Mouse (Mus musculus): ENCODE results near the gene Als2. TPM values are rescaled to one million over a fixed set of nuclear protein-coding genes. Genes with fewer than 3 reads are reported as not detected.

Gene Als2
- 2.0 and 3.0 TPM in 2 replicates for polyA plus RNA-seq (2012; rRNA removed)

DNA sequence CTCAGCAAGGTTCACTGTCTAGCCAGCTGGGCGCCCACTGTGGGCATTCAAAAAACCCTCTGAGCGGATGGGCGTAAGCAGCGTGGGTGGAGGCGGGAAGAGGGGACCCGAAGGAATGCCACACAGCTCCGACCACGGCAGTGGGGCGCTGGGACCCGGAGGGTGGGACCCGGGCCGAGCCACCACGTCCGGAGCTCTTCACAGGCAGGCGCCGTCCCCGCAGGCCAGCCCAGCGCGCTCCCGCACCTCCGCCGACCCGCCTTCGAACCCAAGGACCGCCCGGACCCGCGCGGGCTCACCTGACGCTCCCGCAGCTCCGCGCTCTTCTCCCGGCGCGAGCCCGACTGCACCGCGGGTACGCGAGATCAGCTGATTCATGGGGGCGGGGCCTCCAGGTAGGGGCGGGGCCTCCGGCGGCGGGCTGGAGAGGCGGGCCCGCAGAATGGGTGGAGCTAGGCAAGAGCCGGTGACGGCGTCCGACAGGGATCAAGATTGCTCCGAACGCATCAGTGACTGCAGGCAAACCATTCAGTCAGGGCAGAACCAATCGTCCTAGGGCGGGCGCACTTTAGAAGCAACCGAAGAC, at the start of gene Als2:
TSS of gene Als2 (minus strand) at position 376 of the 586 bp plus-strand sequence.

DNA sequence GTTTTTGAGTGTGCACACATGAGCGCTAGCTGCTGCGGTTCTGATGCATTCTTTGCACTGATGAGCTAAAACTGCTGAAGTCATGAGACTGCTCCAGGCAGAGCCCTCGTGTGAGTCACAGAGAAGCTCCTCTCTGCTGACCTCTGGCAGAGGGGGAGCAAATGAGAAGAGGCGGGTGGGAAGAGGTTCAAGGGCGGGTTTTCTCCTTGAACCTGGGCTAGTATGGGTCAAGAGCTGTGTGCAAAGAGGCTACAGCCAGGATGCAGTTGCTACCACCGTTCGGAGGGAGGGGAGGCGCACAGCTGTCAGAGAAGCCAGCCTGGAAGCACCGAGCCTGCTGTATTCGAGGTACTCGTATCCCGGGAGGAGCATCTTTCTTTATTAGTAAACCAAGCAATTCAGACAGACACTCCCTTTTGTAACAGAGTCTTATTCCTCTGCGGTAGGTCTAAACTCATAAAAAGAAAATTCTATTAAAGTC, 19.8 kb upstream of the Als2 start, which contains the start of gene Cdk15:
TSS of gene Cdk15 (plus strand) at position 156 of the 481 bp plus-strand sequence.

DNA sequence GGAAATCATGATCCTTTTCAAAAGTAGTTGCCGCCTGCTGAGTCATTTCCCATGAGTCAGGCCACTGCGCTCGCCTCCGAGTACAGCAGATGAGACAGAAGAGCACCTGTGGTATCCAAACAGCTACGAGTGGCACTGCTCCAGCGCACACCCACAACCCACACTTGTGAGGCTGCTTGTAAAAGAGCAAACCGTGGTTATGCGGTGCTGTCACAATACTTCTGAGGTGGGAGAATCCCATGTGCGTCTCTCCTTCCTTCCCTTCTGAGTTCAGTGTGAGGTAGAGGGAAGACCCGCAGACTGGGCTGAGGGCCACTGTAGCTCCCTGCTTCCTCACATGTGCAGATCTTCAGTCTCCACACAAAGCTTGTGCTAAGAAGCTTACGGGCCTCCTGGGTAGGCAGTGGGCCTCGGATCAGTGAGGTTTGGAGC, 74.0 kb downstream of the Als2 start, which contains the start of gene Mpp4:
TSS of gene Mpp4 (minus strand) at position 360 of the 432 bp plus-strand sequence.

GRCm38 (mm10) chr1:59119720-59120457, 117.1 kb downstream of the Als2 start, which contains the start of gene Tmem237:
TSS of gene Tmem237 (minus strand) at chr1:59120408.

Other genes starting within 250 kb of the Als2 start
- gene C2cd6, start 142.3 kb downstream of the Als2 start, polyA plus RNA-seq (2012; rRNA removed): not detected in 2 replicates
- 1.1 and 1.8 TPM in 2 replicates for gene Tmem237, start 116.8 kb downstream of the Als2 start, polyA plus RNA-seq (2012; rRNA removed)
- 0.34 and 0.48 TPM in 2 replicates for gene Mpp4, start 73.8 kb downstream of the Als2 start, polyA plus RNA-seq (2012; rRNA removed)
- 0.07 TPM in 1 of 2 replicates, not detected in the other for gene Cdk15, start 19.7 kb upstream of the Als2 start, polyA plus RNA-seq (2012; rRNA removed)
- 19.1 and 21.7 TPM in 2 replicates for gene Fzd7, start 245.2 kb upstream of the Als2 start, polyA plus RNA-seq (2012; rRNA removed)